Mouse (Mus musculus) cerebellum, postnatal 10 days (tissue): ENCODE data around the gene Edil3.
A peak's percentile ranks its signal among the peaks of the same experiment; 100 is the strongest.
"Not testable (repeated sequence)": the region's sequence is repeated elsewhere in the genome, so short reads cannot be mapped to it uniquely, and the experiment has no call there.

Source experiments
- DNase-seq, 2 experiments: peaks; one replicate each; pipeline ENCODE4 v3.0.0; 2021; ENCODE audit warnings: mixed read lengths in 2 of 2

The Edil3 gene

GRCm38 (mm10) chr13:89007696-89008427, 186.6 kb downstream of the Edil3 start:
- DNase-seq, result no peak

DNA sequence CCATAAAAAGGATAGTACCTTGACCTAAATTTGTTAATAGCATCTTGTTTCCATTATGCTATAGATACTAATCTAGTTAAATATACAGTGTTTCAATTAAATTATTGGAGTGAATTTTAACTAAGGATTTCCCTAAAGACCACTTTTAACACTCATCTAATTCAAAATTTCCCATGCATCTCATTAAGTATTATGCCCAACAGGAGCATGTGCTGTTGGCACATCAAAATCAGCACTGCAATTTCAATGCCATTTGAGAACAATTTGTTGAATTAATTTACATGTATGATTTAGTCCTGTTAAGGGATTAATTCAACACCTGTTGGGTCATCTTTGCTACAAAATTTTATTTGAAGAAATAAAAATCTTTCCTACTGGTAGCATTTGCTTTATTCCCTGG, 191.2 kb downstream of the Edil3 start:
- DNase-seq, result no peak

DNA sequence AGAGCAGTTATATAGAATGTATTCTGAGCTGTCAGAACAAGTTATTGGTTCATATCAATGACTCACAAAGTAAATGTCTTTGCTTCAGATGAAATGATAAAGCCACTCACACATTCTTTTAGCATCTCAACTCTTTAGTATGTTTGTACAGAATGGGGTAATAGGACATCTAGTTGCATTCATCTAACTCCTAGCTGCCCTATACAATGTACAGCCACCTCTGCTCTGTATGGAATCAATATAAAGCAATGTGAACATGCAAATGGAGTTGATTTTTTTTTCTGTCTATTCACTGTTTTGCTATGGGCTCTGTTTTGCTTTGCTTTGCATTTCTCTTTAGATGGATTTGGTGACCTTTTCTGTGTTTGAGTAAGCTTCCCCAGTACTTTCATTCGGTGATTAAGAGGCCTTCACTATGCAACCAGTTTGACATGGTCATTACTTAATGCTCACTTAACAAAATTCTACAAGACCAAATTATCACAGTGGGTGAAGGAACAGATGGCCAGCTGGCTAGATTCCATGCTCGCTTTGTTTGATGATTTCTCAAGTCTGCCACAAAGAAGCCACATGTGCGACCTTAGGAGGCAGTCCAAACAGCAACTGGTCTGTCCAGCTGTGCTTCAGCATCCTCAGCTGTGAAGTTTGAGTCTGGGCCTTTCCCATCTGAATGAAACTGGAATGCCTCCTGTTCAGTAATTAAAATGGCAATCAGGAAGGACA, 208.7 kb downstream of the Edil3 start:
- DNase-seq, result peak; percentile 68 to 72

DNA sequence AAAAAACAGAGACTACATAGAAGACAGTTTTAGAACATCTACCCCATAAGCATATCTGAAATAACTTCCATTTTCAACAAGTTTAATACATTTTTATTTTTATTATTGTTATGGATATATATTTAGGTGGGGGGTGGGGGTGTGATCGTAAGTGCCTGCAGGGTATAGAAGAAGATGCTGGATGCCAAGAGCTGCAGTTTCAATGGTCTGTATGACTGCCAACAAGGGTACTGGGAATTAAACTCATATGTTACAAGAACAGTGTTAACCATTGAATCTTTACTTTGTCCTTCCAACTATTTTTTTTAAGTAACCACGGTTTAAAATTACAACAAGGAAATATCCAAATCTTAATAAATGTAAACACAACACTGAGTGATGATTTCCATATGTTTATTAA, 214.4 kb downstream of the Edil3 start:
- no peak for DNase-seq

GRCm38 (mm10) chr13:89041495-89041894, 220.2 kb downstream of the Edil3 start:
- no peak for DNase-seq

DNA sequence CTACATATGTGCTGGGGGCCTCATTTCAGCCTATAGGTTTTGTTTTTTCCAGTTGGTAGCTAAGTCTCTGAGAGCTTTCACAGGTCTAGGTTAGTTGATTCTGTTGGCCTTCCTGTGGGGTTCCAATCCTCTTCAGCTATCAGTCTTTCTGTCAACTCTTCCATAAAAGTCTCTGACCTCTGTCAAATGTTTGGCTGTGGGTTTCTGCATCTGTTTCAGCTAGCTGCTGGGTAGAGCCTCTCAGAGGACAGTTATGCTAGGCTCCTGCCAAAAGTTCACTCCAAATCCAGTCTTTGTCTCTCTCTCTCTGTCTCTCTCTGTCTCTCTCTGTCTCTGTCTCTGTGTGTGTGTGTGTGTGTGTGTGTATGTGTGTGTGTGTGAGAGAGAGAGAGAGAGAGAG, 248.9 kb downstream of the Edil3 start:
- DNase-seq, result not testable (repeated sequence)

GRCm38 (mm10) chr13:89076212-89076611, 254.9 kb downstream of the Edil3 start:
- DNase-seq, result no peak

DNA sequence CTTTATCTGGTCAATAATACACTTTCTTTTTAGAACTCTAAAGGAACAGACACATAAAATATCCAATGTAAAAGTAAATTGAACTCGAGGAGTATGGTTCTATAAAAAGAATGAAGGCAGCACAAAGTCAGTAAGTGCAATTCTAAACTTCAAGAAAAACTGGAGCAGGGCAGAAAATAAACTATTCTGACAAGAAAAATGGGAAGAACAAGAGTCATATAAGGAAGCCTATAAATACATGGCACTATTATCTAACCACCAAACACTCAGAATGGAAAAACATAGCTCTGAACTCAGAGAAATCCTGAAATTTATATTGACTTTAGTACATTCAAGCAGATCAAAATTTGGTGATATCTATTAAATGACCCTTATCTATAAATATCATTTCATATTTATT, 284.6 kb downstream of the Edil3 start:
- no peak for DNase-seq

DNA sequence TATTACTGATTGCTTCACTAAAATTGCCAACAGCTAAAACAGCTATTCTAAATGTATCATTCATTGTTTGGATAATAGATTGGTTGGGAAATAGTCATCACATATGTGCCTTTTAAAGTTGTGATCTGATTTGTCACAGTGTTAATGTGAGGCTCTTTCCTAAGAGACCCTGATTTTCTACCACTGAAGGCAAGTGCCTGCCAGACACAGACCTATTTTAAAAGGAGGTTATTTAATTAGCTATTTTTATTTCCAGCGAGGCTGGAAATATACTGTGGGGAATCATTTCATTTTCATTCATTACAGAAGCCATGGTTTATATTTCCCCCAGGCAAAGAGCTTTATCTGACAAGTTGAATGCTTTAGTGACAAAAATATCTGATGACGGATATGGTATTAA, 296.3 kb downstream of the Edil3 start:
- DNase-seq, result no peak

GRCm38 (mm10) chr13:89119809-89120208, 298.5 kb downstream of the Edil3 start:
- no peak for DNase-seq

GRCm38 (mm10) chr13:89122511-89123253, 301.4 kb downstream of the Edil3 start:
- DNase-seq, result peak in 1 of 2 experiments; percentile 3

DNA sequence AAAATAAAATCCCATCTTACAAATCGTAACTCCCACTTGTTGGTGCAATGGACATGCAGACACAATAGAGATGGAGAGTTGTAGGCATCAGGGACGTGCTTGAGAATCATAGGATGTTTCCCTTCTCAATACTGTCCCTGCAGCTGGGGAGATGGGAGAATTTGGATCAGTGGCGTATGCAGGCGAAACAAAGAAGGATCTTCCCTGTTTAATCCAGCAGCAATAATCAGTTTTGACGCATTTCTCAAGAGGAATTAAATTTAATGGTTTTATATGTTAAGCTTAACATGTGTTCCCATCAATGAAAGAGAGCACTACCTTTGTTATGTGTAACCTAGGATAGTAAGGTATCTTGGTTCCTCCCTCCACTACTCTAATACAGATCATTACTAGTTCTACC, 302.1 kb downstream of the Edil3 start:
- DNase-seq, result no peak

DNA sequence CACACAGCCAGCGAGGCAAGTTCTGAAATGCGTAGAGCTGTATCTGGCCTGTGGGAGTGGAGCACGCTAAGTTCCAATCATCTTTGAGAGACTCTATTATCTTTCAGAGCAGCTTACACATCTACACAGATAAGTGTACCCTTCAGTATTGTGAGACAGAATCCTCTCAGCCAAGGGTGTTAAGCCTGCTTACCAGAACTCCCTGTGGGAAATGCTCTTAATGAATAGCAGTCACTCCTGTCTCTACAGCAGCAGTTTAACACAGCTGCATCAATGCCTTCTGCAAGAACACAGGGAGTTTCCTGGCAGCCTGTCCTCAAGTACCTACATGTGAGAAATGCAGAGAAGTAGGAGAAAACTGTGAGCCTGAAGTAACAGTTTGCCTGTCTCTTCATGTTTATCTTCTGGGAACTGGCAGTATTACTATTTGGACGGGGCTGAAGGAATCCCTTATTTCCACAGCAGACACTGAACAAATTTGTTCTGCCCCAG, 324.8 kb downstream of the Edil3 start:
- DNase-seq, result no peak

DNA sequence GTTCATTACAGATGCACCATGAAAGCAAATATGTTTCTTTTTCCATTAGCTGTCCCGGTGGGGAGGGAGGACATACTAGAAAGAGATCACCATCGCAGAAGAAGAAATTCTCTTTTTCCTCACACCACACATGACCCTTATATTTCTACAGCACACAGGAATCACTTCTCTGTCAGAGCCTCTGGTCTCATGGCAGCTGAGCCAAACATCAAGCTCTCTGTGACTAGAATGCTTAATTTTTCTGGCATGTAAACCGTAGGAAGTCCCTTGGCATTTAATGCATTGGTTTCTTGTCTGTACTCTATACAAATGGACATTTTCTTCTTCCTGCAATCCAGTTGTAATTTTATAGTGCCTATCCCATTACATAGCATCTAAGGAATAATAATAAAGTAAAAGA, 330.6 kb downstream of the Edil3 start:
- peak in 1 of 2 experiments; percentile 9 for DNase-seq

DNA sequence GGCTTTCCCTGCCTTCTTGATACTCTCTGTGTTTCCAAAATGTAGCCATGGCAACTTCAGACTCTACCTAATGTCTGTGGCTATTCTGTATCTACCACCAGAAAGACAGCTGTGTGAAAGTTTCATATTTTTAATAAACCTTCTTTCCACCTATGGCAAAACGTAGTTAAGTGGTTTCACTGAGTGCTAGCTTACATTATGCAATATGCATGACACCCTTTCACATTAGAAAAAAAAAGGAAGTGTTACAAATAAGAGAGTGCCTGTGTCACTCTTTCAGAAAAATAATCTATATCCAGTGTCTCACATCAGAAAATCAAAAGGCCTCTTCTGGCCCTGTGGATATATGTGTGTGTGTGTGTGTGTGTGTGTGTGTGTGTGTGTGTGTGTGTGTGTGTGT, 346.7 kb downstream of the Edil3 start:
- no peak for DNase-seq

GRCm38 (mm10) chr13:89170040-89170439, 348.8 kb downstream of the Edil3 start:
- DNase-seq, result no peak

DNA sequence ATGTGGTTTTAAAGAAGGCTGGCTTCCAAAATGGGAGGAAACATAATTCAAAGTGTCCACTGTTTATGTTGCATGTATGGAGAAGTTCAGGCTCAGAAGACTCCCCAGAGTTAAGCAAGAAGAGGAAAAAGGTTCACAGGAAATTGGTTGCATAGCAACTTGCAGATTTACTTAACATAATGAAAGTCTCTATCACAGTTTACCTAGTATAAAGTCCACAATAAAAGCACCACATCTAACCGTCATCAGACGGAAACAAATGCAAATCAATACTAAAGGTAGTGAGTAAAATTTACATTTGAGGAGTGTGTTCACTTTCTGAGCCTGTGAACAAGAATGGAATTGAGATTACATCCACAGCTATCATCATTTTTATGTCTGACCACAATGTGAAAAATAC, 353.9 kb downstream of the Edil3 start:
- no peak for DNase-seq

DNA sequence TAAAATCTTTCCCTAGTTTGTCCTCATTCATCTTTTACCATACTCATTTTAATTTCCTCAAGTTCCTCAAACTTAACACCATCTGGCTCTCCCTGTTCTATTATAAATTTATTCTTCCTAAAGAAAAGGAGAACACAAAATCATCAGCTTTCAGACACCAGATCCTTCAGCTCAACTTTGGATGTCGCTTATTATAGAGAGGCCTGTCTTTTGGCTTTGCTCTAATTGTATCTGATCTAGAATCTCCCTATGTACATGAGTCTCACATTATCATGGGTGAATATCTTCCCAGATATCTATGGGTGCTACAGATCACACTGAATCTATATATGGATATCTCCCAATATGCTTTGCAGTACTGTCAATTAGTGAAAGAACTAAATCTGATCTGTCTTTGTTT, 367.8 kb downstream of the Edil3 start:
- DNase-seq, result no peak

DNA sequence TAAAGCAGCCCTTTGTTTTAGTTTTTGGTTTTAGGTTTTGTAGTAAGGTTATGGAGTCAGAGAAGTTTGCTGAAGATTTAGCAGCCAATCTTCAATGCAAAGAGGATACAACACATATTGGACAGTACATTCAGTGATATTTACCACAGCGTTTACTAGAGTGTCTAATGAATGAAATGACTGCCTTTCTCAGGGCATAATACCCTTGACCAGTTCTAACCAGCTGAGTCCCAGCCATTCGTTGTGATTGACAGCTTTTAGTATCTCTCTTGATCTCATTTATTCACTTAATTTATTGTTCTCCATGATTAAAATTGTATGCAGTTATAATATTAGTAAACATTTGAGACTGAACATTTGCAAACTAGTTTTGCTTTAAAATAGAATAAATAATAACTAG, 375.7 kb downstream of the Edil3 start:
- DNase-seq, result no peak

DNA sequence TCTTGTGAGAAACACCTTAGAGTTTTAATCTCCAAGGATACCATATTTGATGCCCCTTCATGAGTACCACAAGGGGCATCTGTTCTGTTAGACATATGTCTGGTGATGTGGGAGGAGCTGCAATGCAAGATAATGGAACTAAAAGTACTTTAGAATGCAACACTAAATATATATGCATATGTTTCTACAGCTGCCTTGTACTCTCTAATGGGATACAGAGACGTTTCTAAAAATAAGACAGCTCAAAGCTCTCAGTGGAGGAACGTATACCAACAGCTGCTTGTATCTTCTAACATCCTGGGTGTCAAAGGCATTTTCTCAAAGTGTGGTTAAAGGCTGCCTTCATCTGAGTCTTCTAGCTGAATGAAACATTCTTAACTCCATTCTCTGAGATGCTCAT, 378.0 kb downstream of the Edil3 start:
- DNase-seq, result no peak

- DNase-seq, result no peak
These were observed 416.8 kb downstream of the Edil3 start for GRCm38 (mm10) chr13:89238104-89238503.

- no peak for DNase-seq
These were observed 432.8 kb downstream of the Edil3 start for GRCm38 (mm10) chr13:89253990-89254642.

DNA sequence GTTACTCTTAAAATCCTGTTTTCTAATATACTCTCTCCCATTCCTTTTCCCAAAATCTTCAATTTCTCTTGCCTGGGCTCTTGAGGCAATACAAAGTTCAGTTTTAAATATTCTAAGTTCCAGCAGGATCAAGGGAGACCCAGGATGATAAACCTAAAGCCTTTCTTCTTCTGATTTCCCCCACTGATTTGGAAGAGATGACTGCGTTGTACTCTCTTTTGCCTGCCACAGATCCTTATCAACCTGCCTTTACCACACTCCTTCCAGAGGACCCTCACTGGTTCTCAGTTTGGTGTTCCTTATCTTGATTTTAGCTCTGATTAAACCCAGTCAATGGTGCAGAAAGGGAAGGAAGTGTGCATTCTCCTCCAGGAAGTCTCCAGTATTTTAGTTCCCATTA, 435.6 kb downstream of the Edil3 start:
- DNase-seq, result no peak
